Mouse (Mus musculus): ENCODE data around the gene Spout1. TPM values are rescaled to one million over a fixed set of nuclear protein-coding genes. Genes with fewer than 3 reads are reported as not detected.
"Not testable (repeated sequence)": the region's sequence is repeated elsewhere in the genome, so short reads cannot be mapped to it uniquely, and the experiment has no call there.

The Spout1 gene
- total RNA-seq, 2 experiments from 2014 or later = 4.2 to 4.7 TPM

DNA sequence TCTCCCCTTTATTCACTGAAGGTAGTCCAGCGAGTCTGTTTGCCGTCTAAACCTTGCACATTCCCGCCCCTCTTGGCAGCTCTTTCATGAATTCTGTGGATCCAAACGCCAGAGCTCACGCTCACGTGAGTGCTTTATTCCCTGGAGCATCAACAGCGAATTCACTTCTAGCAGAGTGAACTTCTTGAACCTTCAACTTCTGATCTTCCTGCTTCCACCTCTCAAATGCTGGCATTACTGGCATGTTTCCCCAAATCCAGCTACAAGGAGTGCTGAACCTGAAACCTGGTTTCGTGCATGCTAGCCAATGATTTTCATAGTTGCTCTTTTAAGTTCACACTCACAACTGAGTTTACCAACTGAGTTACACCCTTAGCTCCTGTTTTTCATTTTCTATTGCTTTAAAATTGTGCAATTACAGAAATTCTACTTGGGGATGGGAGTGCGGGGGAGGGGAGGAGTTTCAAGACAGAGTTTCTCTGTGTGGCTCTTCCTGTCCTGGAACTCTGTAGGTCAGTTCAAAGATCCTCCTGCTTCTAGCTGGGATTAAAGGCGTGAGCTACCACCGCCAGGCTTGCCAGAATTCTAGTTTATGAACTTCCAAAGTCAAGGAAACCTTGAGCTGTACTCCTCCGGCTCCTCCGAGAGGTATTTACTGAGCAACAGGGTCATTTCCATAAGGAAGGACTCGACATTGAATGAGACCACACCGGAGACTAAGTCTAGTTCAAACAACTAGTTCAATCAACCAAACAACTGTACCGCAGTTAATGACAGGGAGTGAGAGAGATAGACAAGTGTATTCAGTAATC, 45.3 kb downstream of the Spout1 start:
- DNase-seq (ENCODE audit: low spot score) = peak; percentile 48

DNA sequence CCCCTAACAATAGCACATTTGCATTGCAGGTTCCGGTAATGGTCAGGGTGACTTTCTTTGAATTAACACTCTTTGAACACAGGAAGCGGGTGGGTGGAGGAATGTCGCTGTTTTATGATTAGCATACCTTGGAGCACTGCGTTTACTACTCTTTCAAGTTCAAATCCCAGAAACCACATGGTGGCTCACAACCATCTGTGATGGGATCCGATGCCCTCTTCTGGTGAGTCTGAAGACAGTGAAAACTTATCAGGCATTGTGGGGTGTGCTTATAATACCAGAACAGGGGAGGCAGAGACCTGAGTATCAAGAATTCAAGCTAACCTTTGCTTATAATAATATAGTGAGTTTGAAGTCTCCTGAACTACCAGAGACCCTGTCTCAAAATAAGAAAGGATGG, 47.0 kb downstream of the Spout1 start:
- not testable (repeated sequence) for DNase-seq (ENCODE audit: low spot score)

DNA sequence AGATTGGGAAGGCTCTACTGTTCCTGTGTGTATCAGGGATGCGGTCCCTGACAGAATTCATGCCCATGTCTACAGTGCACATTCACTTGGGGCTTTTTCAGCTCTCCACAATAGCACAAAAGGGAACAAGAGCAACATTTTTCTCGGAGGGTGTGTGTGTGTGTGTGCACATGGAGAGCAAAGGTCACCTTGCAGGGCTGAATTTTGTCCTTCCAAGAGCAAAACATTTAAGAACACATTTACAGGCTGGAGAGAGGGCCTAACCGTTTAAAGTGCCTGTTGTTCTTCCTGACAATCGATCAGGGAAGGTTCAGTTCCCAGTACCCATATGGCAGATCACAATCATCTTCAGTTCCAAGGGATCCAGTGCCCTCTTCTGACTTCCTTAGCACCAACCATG, 48.1 kb downstream of the Spout1 start:
- no peak for DNase-seq (ENCODE audit: low spot score)

DNA sequence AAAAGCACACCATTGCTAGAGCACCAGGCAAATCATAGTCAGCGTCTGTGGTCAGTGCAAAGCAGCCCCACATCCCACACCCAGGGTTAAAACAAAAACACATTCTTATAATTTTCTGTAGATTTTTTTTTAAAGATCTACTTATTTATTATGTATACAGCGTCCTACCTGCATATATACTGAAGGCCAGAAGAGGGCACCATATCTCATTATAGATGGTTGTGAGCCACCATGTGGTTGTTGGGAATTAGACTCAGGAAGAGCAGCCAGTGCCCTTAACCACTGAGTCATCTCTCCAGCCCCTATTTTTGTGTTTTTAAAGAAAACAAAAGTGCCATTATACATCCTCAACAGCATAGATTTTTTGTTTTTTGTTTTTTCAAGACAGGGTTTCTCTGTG, 49.5 kb downstream of the Spout1 start:
- peak; percentile 42 for DNase-seq (ENCODE audit: low spot score)

DNA sequence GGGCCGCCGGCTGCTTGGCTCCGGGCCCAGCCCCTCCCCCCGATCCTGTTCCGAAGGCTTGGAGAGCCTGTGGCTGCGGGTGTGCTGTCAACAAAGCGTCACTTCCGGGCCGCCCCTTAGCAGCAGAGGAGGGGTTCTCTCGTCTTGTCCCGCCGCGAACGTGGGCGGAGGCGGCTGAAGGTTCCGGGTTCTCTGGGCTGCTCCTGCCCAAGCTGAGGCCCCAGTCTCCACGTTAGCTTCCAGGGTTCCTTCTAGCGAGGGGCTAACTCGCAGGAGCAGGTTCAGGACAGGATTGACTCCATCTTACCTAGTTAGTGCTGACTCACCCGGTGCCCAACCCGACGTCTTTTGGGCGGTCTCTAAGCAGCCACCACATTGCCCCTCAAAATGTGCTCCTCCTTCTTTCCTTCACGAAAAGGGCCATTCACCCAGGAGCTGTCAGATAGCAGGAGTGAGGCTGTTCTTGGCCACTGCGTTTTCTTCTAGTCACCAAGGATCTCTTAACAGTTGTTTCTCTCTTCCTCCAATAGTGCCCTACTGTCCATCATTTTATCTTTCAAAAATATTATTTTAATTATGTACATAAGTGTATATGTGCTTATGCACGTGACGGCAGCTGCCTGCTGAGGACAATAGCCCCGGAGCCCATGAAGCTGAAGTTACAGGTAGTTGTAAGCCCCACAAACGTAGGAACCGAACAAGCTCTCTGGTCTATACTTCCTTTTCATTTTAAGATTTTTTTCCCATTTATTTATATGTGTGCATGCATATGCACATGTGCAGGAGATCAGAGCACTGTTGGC, 53.6 kb downstream of the Spout1 start, which contains the start of gene Zer1:
TSS of gene Zer1 (minus strand) at position 114 of the 803 bp plus-strand sequence.
- peak; percentile 97 for DNase-seq (ENCODE audit: low spot score)

DNA sequence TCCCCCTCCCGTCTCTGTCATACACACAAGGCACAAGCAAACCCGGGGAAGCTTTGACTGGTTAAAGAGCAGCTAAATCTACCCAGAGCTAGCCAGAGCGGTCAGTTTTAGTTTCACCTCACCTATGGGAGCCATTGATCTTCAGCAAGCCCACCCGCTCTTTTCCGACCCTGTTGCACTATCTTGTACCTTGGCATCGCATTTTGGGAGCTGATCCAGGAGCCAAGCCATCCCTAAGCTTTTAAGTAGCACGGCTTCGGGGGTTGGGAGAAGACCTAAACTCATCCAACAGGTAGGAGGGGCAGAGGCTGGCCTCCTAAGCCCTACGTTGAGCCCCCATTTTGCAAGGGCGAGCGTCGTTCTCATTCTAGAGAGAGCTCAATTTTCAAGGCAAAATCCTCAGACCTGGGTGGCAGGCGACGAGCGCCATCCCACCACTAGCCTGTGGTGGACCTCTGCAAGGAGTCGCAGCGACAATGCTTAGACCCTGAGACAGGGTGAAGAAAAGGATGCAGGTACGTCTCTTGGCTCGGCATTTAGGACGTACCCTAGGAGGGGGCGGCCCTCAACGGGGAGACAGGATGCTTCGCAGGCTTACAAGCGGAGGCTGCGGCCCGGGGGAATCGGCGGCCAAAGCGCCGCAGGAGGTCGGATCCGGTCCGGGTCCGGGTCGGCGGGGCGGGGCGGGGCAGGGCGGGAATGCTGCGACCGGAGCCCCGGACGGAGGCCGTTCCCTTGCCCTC, 54.4 kb downstream of the Spout1 start:
- peak; percentile 14 for DNase-seq (ENCODE audit: low spot score)

Other genes starting within 250 kb of the Spout1 start
- 10 to 100 TPM; 23.1 to 23.9 TPM for gene Gle1, start 243.0 kb downstream of the Spout1 start, total RNA-seq (2021)
- 10 to 100 TPM; 32.7 to 43.1 TPM for gene Sptan1, start 212.9 kb downstream of the Spout1 start, total RNA-seq (2021)
- gene Wdr34, start 129.6 kb downstream of the Spout1 start, total RNA-seq (2021) = 1 to 10 TPM; 3.6 to 4.3 TPM
- 100 to 1,000 TPM in 1 of 2 experiments, 10 to 100 TPM in 1; 87.1 to 104 TPM for gene Set, start 121.1 kb downstream of the Spout1 start, total RNA-seq (2021)
- 1 to 10 TPM; 2.5 to 3.9 TPM for gene Pkn3, start 100.8 kb downstream of the Spout1 start, total RNA-seq (2021)
- 1 to 10 TPM; 2.1 to 2.8 TPM for gene Zdhhc12, start 84.8 kb downstream of the Spout1 start, total RNA-seq (2021)
- gene Zer1, start 53.9 kb downstream of the Spout1 start, total RNA-seq (2021) = 10 to 100 TPM; 23.5 to 24.1 TPM
- 10 to 100 TPM; 11.7 to 12.0 TPM for gene Tbc1d13, start 44.7 kb downstream of the Spout1 start, total RNA-seq (2021)
- 10 to 100 TPM; 50.1 to 52.0 TPM for gene Endog, start 7.0 kb downstream of the Spout1 start, total RNA-seq (2021)
- gene Kyat1, start 27.4 kb upstream of the Spout1 start, total RNA-seq (2021) = 10 to 100 TPM; 25.3 to 26.9 TPM
- 10 to 100 TPM; 24.5 to 28.4 TPM for gene Lrrc8a, start 59.3 kb upstream of the Spout1 start, total RNA-seq (2021)
- 1 to 10 TPM in 1 of 2 experiments, under 1 TPM in 1; 0.55 to 1.2 TPM for gene Gm28035, start 62.1 kb upstream of the Spout1 start, total RNA-seq (2021)
- gene Phyhd1, start 87.7 kb upstream of the Spout1 start, total RNA-seq (2021) = 10 to 100 TPM; 10.4 to 18.7 TPM
- 1 to 10 TPM in 1 of 2 experiments, not detected in 1; 1.1 TPM for gene Gm28038, start 102.6 kb upstream of the Spout1 start, total RNA-seq (2021)
- 10 to 100 TPM; 20.9 to 22.4 TPM for gene Dolk, start 107.9 kb upstream of the Spout1 start, total RNA-seq (2021)
- gene Nup188, start 107.9 kb upstream of the Spout1 start, total RNA-seq (2021) = 1 to 10 TPM; 6.8 to 7.8 TPM
- gene Sh3glb2, start 180.9 kb upstream of the Spout1 start, total RNA-seq (2021) = 10 to 100 TPM; 15.7 to 17.5 TPM
- 10 to 100 TPM; 24.8 to 31.0 TPM for gene Miga2, start 185.8 kb upstream of the Spout1 start, total RNA-seq (2021)
- gene Dolpp1, start 213.8 kb upstream of the Spout1 start, total RNA-seq (2021) = 1 to 10 TPM; 4.9 to 6.9 TPM
- 100 to 1,000 TPM; 378 to 382 TPM for gene Crat, start 237.4 kb upstream of the Spout1 start, total RNA-seq (2021)
- 10 to 100 TPM; 62.9 to 65.1 TPM for gene Ptpa, start 237.6 kb upstream of the Spout1 start, total RNA-seq (2021)